Mouse (Mus musculus): ENCODE results near the gene Dlgap4. TPM values are rescaled to one million over a fixed set of nuclear protein-coding genes. Genes with fewer than 3 reads are reported as not detected.

Gene Dlgap4
- polyA plus RNA-seq, 1 experiment from 2014 or later = 10.4 TPM

GRCm38 (mm10) chr2:156620874-156621273 lies 7.4 kb downstream of the Dlgap4 start:
- no peaks in the 10 kb centered on the region for H3K36me3 ChIP-seq (replicated peaks)
- no peak overlapping the region for H3K27ac ChIP-seq (replicated peaks)
- no peaks in the 10 kb centered on the region for H3K9me3 ChIP-seq (replicated peaks)
- 72% methylated on average over 8 of the region's 8 CpGs for WGBS (ENCODE audit: insufficient replicate concordance)
- H3K4me1 ChIP-seq (replicated peaks) = no peaks in the 10 kb centered on the region
- H3K4me2 ChIP-seq = no peak overlapping the region
- no peak overlapping the region for H3K4me3 ChIP-seq (replicated peaks)
- peaks cover 32% of the 10 kb centered on the region for H3K27me3 ChIP-seq
- no peak for ATAC-seq (ENCODE audit: insufficient read depth)
- no peak overlapping the region for H3K9ac ChIP-seq

DNA sequence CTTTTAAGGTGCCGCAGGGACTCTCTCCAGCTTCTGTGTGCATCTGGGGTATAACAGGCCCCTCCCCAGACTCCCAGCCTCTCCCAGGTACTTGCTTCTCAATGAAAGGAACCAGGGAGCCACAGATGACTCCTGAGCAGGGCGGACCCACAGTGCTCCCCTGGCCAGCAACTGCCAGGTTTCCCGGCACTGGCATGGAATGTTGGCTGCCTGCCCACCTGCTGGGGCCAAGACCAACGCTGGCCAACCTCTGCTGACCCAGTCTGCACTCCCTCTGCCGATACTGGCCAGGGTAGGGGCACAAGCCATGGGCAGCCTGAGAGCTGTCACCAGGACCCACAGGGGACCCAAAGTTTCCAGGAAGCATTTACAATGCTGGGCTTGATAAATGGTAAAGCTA lies 7.9 kb downstream of the Dlgap4 start:
- Histone ChIP-seq H3K4me2 (no peak overlapping the region), H3K27me3 (peaks cover 27% of the 10 kb centered on the region), H3K36me3 (replicated peaks) (no peaks in the 10 kb centered on the region), H3K4me1 (replicated peaks) (no peaks in the 10 kb centered on the region), H3K27ac (replicated peaks) (no peak overlapping the region), H3K9ac (no peak overlapping the region), H3K4me3 (replicated peaks) (no peak overlapping the region), H3K9me3 (replicated peaks) (no peaks in the 10 kb centered on the region)
- 43% methylated on average over 5 of the region's 5 CpGs for WGBS (ENCODE audit: insufficient replicate concordance)
- ATAC-seq (ENCODE audit: insufficient read depth) = no peak

DNA sequence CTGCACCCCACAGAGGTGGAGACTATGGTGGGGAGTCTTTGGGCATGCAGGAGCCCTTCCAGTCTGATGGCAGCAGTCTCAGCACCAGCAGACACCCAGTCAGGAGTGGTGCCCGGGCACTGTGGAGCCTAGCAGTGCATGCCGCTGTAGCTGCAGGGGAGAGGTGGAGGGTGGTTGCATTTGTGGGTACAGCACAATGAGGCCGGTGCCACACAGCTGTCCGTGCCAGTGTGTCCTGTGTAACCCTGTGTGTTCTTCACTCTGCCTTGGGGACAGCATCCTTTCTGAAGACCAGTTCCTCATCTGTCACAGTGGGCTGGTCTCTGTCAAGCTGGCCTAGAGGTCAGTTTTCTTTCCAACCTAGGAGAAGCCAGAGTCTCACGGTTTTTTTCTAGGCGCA lies 8.7 kb downstream of the Dlgap4 start:
- WGBS (ENCODE audit: insufficient replicate concordance) = 68% methylated on average over 6 of the region's 6 CpGs
- no peak overlapping the region for H3K4me3 ChIP-seq (replicated peaks)
- no peak overlapping the region for H3K27ac ChIP-seq (replicated peaks)
- no peaks in the 10 kb centered on the region for H3K36me3 ChIP-seq (replicated peaks)
- ATAC-seq (ENCODE audit: insufficient read depth) = no peak
- no peaks in the 10 kb centered on the region for H3K9me3 ChIP-seq (replicated peaks)
- H3K4me1 ChIP-seq (replicated peaks) = no peaks in the 10 kb centered on the region
- H3K27me3 ChIP-seq = peaks cover 19% of the 10 kb centered on the region
- H3K9ac ChIP-seq = no peak overlapping the region
- no peak overlapping the region for H3K4me2 ChIP-seq

- H3K9me3 ChIP-seq (replicated peaks) = no peaks in the 10 kb centered on the region
- H3K4me2 ChIP-seq = no peak overlapping the region
- H3K27ac ChIP-seq (replicated peaks) = no peak overlapping the region
- WGBS (ENCODE audit: insufficient replicate concordance) = 51% methylated on average over 2 of the region's 2 CpGs
- no peaks in the 10 kb centered on the region for H3K36me3 ChIP-seq (replicated peaks)
- no peak for ATAC-seq (ENCODE audit: insufficient read depth)
- no peak overlapping the region for H3K9ac ChIP-seq
- H3K27me3 ChIP-seq = peaks cover 14% of the 10 kb centered on the region
- no peak overlapping the region for H3K4me3 ChIP-seq (replicated peaks)
- H3K4me1 ChIP-seq (replicated peaks) = no peaks in the 10 kb centered on the region
Observed at GRCm38 (mm10) chr2:156623246-156623645, 9.7 kb downstream of the Dlgap4 start.

DNA sequence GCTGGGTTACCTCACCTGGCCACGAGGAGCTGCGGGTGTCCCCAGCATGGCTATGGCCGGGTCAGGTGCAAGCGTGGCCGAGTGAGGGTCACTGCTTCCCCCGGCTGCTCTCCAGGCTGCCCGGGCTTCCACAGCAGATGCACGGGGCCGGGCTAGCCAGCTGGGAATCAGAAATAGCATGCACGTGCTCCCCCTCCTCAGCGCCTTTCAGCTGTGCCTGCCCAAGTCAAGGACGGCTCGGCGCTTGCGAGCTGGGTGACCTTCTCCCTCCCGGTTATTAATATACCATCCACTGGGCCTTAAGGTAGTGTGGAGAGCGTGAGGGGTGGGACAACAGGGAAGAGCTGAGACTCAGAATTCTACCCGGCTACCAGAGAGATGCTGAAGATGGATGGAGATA lies 11.8 kb downstream of the Dlgap4 start:
- 65% methylated on average over 18 of the region's 18 CpGs for WGBS (ENCODE audit: insufficient replicate concordance)
- no peaks in the 10 kb centered on the region for H3K36me3 ChIP-seq (replicated peaks)

DNA sequence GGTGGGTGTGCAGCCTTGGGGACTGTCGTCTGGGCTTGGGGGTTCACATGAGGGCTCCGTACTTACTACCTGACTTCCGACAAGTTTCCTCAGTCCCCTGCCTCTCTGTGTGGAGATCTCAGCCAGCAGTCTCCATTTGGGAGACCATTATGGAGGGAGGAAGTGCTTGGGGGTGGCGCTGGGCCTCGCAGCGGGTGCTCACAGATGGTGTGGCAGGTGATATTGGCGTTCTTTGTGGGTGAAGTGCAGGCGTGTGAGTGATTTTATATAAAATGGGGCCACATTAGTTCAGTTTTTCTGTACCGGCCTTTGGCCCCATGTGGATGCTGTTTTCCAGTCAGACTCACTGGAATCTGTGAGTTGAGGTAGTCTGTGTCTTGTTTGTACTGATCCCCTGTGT lies 12.6 kb downstream of the Dlgap4 start:
- Histone ChIP-seq H3K27ac (replicated peaks) (no peak overlapping the region), H3K9me3 (replicated peaks) (no peaks in the 10 kb centered on the region), H3K9ac (no peak overlapping the region), H3K4me2 (no peak overlapping the region), H3K4me1 (replicated peaks) (no peaks in the 10 kb centered on the region), H3K36me3 (replicated peaks) (no peaks in the 10 kb centered on the region), H3K4me3 (replicated peaks) (no peak overlapping the region), H3K27me3 (no peaks in the 10 kb centered on the region)
- ATAC-seq (ENCODE audit: insufficient read depth) = no peak
- 57% methylated on average over 8 of the region's 9 CpGs for WGBS (ENCODE audit: insufficient replicate concordance)

More for the DNA sequence above, 11.8 kb downstream of the Dlgap4 start:
- Histone ChIP-seq H3K9ac (no peak overlapping the region), H3K27ac (replicated peaks) (no peak overlapping the region), H3K4me3 (replicated peaks) (no peak overlapping the region), H3K27me3 (no peaks in the 10 kb centered on the region), H3K4me1 (replicated peaks) (no peaks in the 10 kb centered on the region), H3K4me2 (no peak overlapping the region), H3K9me3 (replicated peaks) (no peaks in the 10 kb centered on the region)
- ATAC-seq (ENCODE audit: insufficient read depth) = no peak

GRCm38 (mm10) chr2:156626544-156626943 lies 13.0 kb downstream of the Dlgap4 start:
- no peaks in the 10 kb centered on the region for H3K9me3 ChIP-seq (replicated peaks)
- no peak overlapping the region for H3K4me2 ChIP-seq
- 63% methylated on average over 8 of the region's 8 CpGs for WGBS (ENCODE audit: insufficient replicate concordance)
- no peaks in the 10 kb centered on the region for H3K36me3 ChIP-seq (replicated peaks)
- H3K9ac ChIP-seq = no peak overlapping the region
- ATAC-seq (ENCODE audit: insufficient read depth) = no peak
- no peak overlapping the region for H3K27ac ChIP-seq (replicated peaks)
- H3K4me1 ChIP-seq (replicated peaks) = no peaks in the 10 kb centered on the region
- H3K27me3 ChIP-seq = no peaks in the 10 kb centered on the region
- no peak overlapping the region for H3K4me3 ChIP-seq (replicated peaks)

DNA sequence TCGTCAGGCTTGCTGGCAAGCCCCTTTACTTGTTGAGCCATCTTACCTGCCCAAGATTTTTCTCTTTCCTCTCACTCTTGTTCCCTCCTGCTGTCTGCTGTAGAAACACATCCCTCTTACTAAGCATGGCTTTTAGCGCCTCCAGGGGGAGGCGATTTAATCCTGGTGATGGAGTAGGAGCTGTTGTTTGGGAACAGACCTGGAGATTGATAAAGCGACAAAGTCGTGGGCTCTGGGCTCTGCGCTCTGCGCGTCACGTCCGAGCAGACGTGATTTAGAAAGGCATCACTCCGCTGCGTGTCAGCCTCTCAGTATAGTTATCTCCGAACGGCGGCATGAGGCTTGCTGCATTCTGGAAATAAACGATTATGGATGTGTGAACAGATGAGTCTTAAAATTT lies 14.4 kb downstream of the Dlgap4 start:
- Histone ChIP-seq H3K4me2 (no peak overlapping the region), H3K27me3 (no peaks in the 10 kb centered on the region), H3K9ac (no peak overlapping the region), H3K27ac (replicated peaks) (no peak overlapping the region), H3K9me3 (replicated peaks) (no peaks in the 10 kb centered on the region), H3K4me3 (replicated peaks) (no peak overlapping the region), H3K36me3 (replicated peaks) (no peaks in the 10 kb centered on the region), H3K4me1 (replicated peaks) (no peaks in the 10 kb centered on the region)
- 67% methylated on average over 17 of the region's 17 CpGs for WGBS (ENCODE audit: insufficient replicate concordance)
- no peak for ATAC-seq (ENCODE audit: insufficient read depth)

DNA sequence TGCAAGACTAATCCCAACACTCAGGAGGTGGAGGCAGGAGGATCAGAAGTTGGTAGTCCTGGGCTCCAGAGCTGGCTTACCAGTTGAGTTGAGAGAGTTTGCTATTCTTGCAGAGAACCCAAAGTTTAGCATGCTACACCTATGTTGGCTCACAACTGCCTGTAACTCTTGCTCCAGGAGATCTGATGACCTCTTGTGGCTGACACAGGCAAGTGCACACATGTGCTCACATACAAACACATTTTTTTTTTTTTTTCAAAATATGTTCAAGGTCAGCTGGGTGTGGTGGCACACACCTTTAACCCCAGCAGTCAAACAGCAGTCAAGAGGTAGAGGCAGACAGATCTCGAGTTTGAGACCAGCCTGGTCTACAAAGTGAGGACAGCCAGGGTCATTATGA lies 16.8 kb downstream of the Dlgap4 start:
- no peak overlapping the region for H3K4me2 ChIP-seq
- H3K4me3 ChIP-seq (replicated peaks) = no peak overlapping the region
- no peak overlapping the region for H3K9ac ChIP-seq
- H3K27ac ChIP-seq (replicated peaks) = no peak overlapping the region
- ATAC-seq (ENCODE audit: insufficient read depth) = no peak
- H3K27me3 ChIP-seq = no peaks in the 10 kb centered on the region
- no peaks in the 10 kb centered on the region for H3K4me1 ChIP-seq (replicated peaks)
- 36% methylated on average over 1 of the region's 1 CpGs for WGBS (ENCODE audit: insufficient replicate concordance)
- H3K9me3 ChIP-seq (replicated peaks) = no peaks in the 10 kb centered on the region
- H3K36me3 ChIP-seq (replicated peaks) = no peaks in the 10 kb centered on the region

DNA sequence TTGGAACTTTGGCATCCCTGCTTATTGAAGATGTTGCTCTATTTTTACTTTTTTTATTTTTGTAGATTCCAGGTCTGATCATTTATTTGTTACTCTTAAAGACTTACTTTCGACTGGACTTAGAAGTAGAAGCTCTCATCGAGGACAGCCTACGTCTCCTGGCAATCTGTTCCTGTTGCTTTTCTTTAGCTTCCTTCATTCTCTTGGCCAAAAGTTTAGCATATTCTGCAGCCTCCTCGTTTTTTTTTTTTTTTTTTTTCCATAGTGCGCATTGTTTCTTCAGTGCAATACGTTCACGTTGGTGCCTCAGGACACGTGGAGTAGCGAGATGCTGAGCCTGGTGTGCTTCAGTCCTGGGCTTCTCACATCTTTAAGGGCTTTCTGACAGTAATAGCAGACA lies 19.2 kb downstream of the Dlgap4 start:
- H3K4me3 ChIP-seq (replicated peaks) = no peak overlapping the region
- H3K9ac ChIP-seq = no peak overlapping the region
- no peaks in the 10 kb centered on the region for H3K27me3 ChIP-seq
- H3K36me3 ChIP-seq (replicated peaks) = no peaks in the 10 kb centered on the region
- no peak for ATAC-seq (ENCODE audit: insufficient read depth)
- no peak overlapping the region for H3K27ac ChIP-seq (replicated peaks)
- no peaks in the 10 kb centered on the region for H3K4me1 ChIP-seq (replicated peaks)
- WGBS (ENCODE audit: insufficient replicate concordance) = 66% methylated on average over 9 of the region's 9 CpGs
- no peaks in the 10 kb centered on the region for H3K9me3 ChIP-seq (replicated peaks)
- no peak overlapping the region for H3K4me2 ChIP-seq

- no peak overlapping the region for H3K4me3 ChIP-seq (replicated peaks)
- no peak overlapping the region for H3K9ac ChIP-seq
- H3K27ac ChIP-seq (replicated peaks) = no peak overlapping the region
- WGBS (ENCODE audit: insufficient replicate concordance) = 69% methylated on average over 9 of the region's 9 CpGs
- no peak for ATAC-seq (ENCODE audit: insufficient read depth)
- H3K9me3 ChIP-seq (replicated peaks) = no peaks in the 10 kb centered on the region
- H3K4me2 ChIP-seq = no peak overlapping the region
- 0 out of 2 replicates have a peak, but pooled peaks cover 5% of the 10 kb centered on the region for H3K27me3 ChIP-seq
- H3K4me1 ChIP-seq (replicated peaks) = no peaks in the 10 kb centered on the region
- no peaks in the 10 kb centered on the region for H3K36me3 ChIP-seq (replicated peaks)
Observed at GRCm38 (mm10) chr2:156635091-156635490, 21.6 kb downstream of the Dlgap4 start.

- H3K9me3 ChIP-seq (replicated peaks) = no peaks in the 10 kb centered on the region
- H3K27ac ChIP-seq (replicated peaks) = no peak overlapping the region
- ATAC-seq (ENCODE audit: insufficient read depth) = no peak
- no peaks in the 10 kb centered on the region for H3K4me1 ChIP-seq (replicated peaks)
- H3K4me2 ChIP-seq = no peak overlapping the region
- H3K4me3 ChIP-seq (replicated peaks) = no peak overlapping the region
- no peak overlapping the region for H3K9ac ChIP-seq
- H3K27me3 ChIP-seq = peaks cover 17% of the 10 kb centered on the region; the same call in 1 of the 2 replicates
- H3K36me3 ChIP-seq (replicated peaks) = no peaks in the 10 kb centered on the region
- WGBS (ENCODE audit: insufficient replicate concordance) = 30% methylated on average over 2 of the region's 2 CpGs
Observed at GRCm38 (mm10) chr2:156641141-156641540, 27.6 kb downstream of the Dlgap4 start.

Measured in liver, embryonic 15.5 days (tissue).